Mouse (Mus musculus) MEL (cell line): Measurements from ENCODE around the gene Atp5e. TPM values are rescaled to one million over a fixed set of nuclear protein-coding genes. Genes with fewer than 3 reads are reported as not detected.
A peak's percentile ranks its signal among the peaks of the same experiment; 100 is the strongest.

Source experiments
- DNase-seq: peaks from one replicate; pipeline ENCODE4 v3.0.0; 2011; ENCODE audit warnings: low read depth, low spot score
- H3K27ac ChIP-seq: 2 replicates; pipeline ENCODE4 v1.5.1; 2012; ENCODE audit warnings: low read depth, mild to moderate bottlenecking, control low read depth, low read length, moderate library complexity; ENCODE audit not compliant: control insufficient read depth
- H3K27me3 ChIP-seq, 2 experiments: fragments of 150-350 bp in 1 of 2; sonication (generic) in 1 of 2; 2 replicates each; pipeline ENCODE4 v1.6.1; 2012; ENCODE audit warnings: low read length in 2 of 2, mild to moderate bottlenecking in 2 of 2, improper control_type of control experiment in 1 of 2, moderate library complexity in 1 of 2; ENCODE audit not compliant: insufficient read depth in 2 of 2, control insufficient read depth in 1 of 2
- H3K36me3 ChIP-seq, 2 experiments: 2 replicates each; pipeline ENCODE4 v1.6.1; 2012 to 2014; ENCODE audit warnings: low read length in 2 of 2, improper control_type of control experiment in 1 of 2, inconsistent platforms in 1 of 2, mild to moderate bottlenecking in 1 of 2; ENCODE audit not compliant: insufficient read depth in 2 of 2, control insufficient read depth in 1 of 2
- H3K4me1 ChIP-seq, 2 experiments: fragments of 150-350 bp in 1 of 2; sonication (generic) in 1 of 2; 2 replicates each; pipeline ENCODE4 v1.6.1; 2012; ENCODE audit warnings: low read length in 2 of 2, improper control_type of control experiment in 1 of 2, mild to moderate bottlenecking in 1 of 2; ENCODE audit not compliant: insufficient read depth in 2 of 2, control insufficient read depth in 1 of 2
- H3K4me3 ChIP-seq, 2 experiments: fragments of 150-350 bp in 1 of 2; sonication (generic) in 1 of 2; 2 replicates each; pipeline ENCODE4 v1.5.1; 2012; ENCODE audit warnings: low read depth in 2 of 2, low read length in 2 of 2, mild to moderate bottlenecking in 2 of 2, moderate library complexity in 2 of 2, control low read depth in 1 of 2, improper control_type of control experiment in 1 of 2; ENCODE audit not compliant: control insufficient read depth in 1 of 2, insufficient read depth in 1 of 2
- H3K79me2 ChIP-seq: 2 replicates; pipeline ENCODE4 v1.6.1; 2012; ENCODE audit warnings: mild to moderate bottlenecking, low read length, moderate library complexity; ENCODE audit not compliant: control insufficient read depth, poor library complexity, insufficient read depth
- H3K9ac ChIP-seq: 2 replicates; pipeline ENCODE4 v1.6.1; 2012; ENCODE audit warnings: low read depth, mild to moderate bottlenecking, control low read depth, low read length, moderate library complexity; ENCODE audit not compliant: control insufficient read depth, poor library complexity, severe bottlenecking
- H3K9me3 ChIP-seq: fragments of 150-350 bp; sonication (generic); replicated peaks from 2 replicates; pipeline ENCODE4 v1.6.1; 2012; ENCODE audit warnings: mild to moderate bottlenecking, low read length, improper control_type of control experiment, moderate library complexity; ENCODE audit not compliant: insufficient read depth
- BHLHE40 ChIP-seq: IDR thresholded peaks from 2 replicates; pipeline ENCODE4 v1.6.1; 2012; ENCODE audit warnings: low read depth, mild to moderate bottlenecking, inconsistent platforms, low read length, improper control_type of control experiment, borderline replicate concordance
- CHD1 ChIP-seq: IDR thresholded peaks from 2 replicates; pipeline ENCODE4 v1.6.1; 2012; ENCODE audit warnings: low read depth, mild to moderate bottlenecking, inconsistent platforms, low read length, improper control_type of control experiment
- CHD2 ChIP-seq: IDR thresholded peaks from 2 replicates; pipeline ENCODE4 v1.6.1; 2011; ENCODE audit warnings: low read length, improper control_type of control experiment
- E2F4 ChIP-seq: IDR thresholded peaks from 2 replicates; pipeline ENCODE4 v1.6.1; 2011; ENCODE audit warnings: low read depth, low read length, improper control_type of control experiment, borderline replicate concordance
- ELF1 ChIP-seq: IDR thresholded peaks from 2 replicates; pipeline ENCODE4 v1.6.1; 2014; ENCODE audit warnings: low read depth, mild to moderate bottlenecking, inconsistent platforms, low read length, improper control_type of control experiment, moderate library complexity
- EP300 ChIP-seq, 2 experiments: IDR thresholded peaks; 2 replicates each; pipeline ENCODE4 v1.6.1; 2011; ENCODE audit warnings: improper control_type of control experiment in 2 of 2, low read length in 2 of 2, low read depth in 1 of 2, mild to moderate bottlenecking in 1 of 2
- ETS1 ChIP-seq: IDR thresholded peaks from 2 replicates; pipeline ENCODE4 v1.6.1; 2012; ENCODE audit warnings: low read depth, mild to moderate bottlenecking, inconsistent platforms, low read length, improper control_type of control experiment, moderate library complexity
- GABPA ChIP-seq: IDR thresholded peaks from 2 replicates; pipeline ENCODE4 v1.6.1; 2012; ENCODE audit warnings: low read depth, mild to moderate bottlenecking, inconsistent platforms, low read length, improper control_type of control experiment, moderate library complexity
- GATA1 ChIP-seq: IDR thresholded peaks from 2 replicates; pipeline ENCODE4 v1.6.1; 2011; ENCODE audit warnings: low read depth, low read length, improper control_type of control experiment
- HCFC1 ChIP-seq: IDR thresholded peaks from 2 replicates; pipeline ENCODE4 v1.6.1; 2012; ENCODE audit warnings: low read depth, mild to moderate bottlenecking, inconsistent platforms, low read length, improper control_type of control experiment, moderate library complexity
- JUND ChIP-seq: IDR thresholded peaks from 2 replicates; pipeline ENCODE4 v1.6.1; 2011; ENCODE audit warnings: low read depth, mild to moderate bottlenecking, improper control_type of control experiment, low read length
- KAT2A ChIP-seq: conservative IDR thresholded peaks from 2 replicates; pipeline ENCODE4 v1.6.1; 2012; ENCODE audit warnings: low read depth, low read length, improper control_type of control experiment, inconsistent platforms
- MAFK ChIP-seq: IDR thresholded peaks from 2 replicates; pipeline ENCODE4 v1.6.1; 2011; ENCODE audit warnings: low read depth, mild to moderate bottlenecking, low read length, improper control_type of control experiment, borderline replicate concordance
- MAX ChIP-seq: IDR thresholded peaks from 2 replicates; pipeline ENCODE4 v1.6.1; 2011; ENCODE audit warnings: low read length, improper control_type of control experiment
- MAZ ChIP-seq: IDR thresholded peaks from 2 replicates; pipeline ENCODE4 v1.6.1; 2012; ENCODE audit warnings: low read depth, mild to moderate bottlenecking, inconsistent platforms, low read length, improper control_type of control experiment
- MEF2A ChIP-seq: IDR thresholded peaks from 2 replicates; pipeline ENCODE4 v1.6.1; 2014; ENCODE audit warnings: low read depth, mild to moderate bottlenecking, inconsistent platforms, low read length, improper control_type of control experiment; ENCODE audit not compliant: poor library complexity, insufficient replicate concordance, severe bottlenecking; ENCODE audit errors: extremely low read depth
- MXI1 ChIP-seq: IDR thresholded peaks from 2 replicates; pipeline ENCODE4 v1.6.1; 2011; ENCODE audit warnings: mild to moderate bottlenecking, low read depth, low read length, improper control_type of control experiment
- NELFE ChIP-seq: IDR thresholded peaks from 2 replicates; pipeline ENCODE4 v1.6.1; 2011; ENCODE audit warnings: low read depth, low read length, improper control_type of control experiment
- NRF1 ChIP-seq: IDR thresholded peaks from 2 replicates; pipeline ENCODE4 v1.6.1; 2014; ENCODE audit warnings: low read depth, mild to moderate bottlenecking, inconsistent platforms, low read length, improper control_type of control experiment, moderate library complexity; ENCODE audit not compliant: poor library complexity, insufficient read depth, severe bottlenecking
- POLR2A ChIP-seq, 2 experiments: IDR thresholded peaks; 2 replicates each; pipeline ENCODE4 v1.6.1; 2011 to 2012; ENCODE audit warnings: low read length in 2 of 2, mild to moderate bottlenecking in 2 of 2, control low read depth in 1 of 2, improper control_type of control experiment in 1 of 2, low read depth in 1 of 2, moderate library complexity in 1 of 2; ENCODE audit not compliant: control insufficient read depth in 1 of 2, insufficient read depth in 1 of 2, poor library complexity in 1 of 2
- POLR2AphosphoS2 ChIP-seq: IDR thresholded peaks from 2 replicates; pipeline ENCODE4 v1.6.1; 2011; ENCODE audit warnings: low read length, improper control_type of control experiment
- POLR2AphosphoS5 ChIP-seq: IDR thresholded peaks from 2 replicates; pipeline ENCODE4 v1.6.1; 2012; ENCODE audit warnings: low read depth, borderline replicate concordance, mild to moderate bottlenecking, inconsistent platforms, low read length, moderate library complexity, mixed read lengths
- SIN3A ChIP-seq: IDR thresholded peaks from 2 replicates; pipeline ENCODE4 v1.6.1; 2012; ENCODE audit warnings: low read length, improper control_type of control experiment, inconsistent platforms
- SMC3 ChIP-seq: IDR thresholded peaks from 2 replicates; pipeline ENCODE4 v1.6.1; 2011; ENCODE audit warnings: low read depth, low read length, improper control_type of control experiment
- TAL1 ChIP-seq: IDR thresholded peaks from 2 replicates; pipeline ENCODE4 v1.6.1; 2012; ENCODE audit warnings: mild to moderate bottlenecking, inconsistent platforms, low read length, moderate library complexity, mixed read lengths
- TBP ChIP-seq: IDR thresholded peaks from 2 replicates; pipeline ENCODE4 v1.8.0; 2011; ENCODE audit warnings: low read depth, low read length, improper control_type of control experiment
- TCF12 ChIP-seq: IDR thresholded peaks from 2 replicates; pipeline ENCODE4 v1.6.1; 2014; ENCODE audit warnings: low read depth, mild to moderate bottlenecking, inconsistent platforms, low read length, improper control_type of control experiment, moderate library complexity
- USF1 ChIP-seq: IDR thresholded peaks from 2 replicates; pipeline ENCODE4 v1.6.1; 2014; ENCODE audit warnings: low read depth, mild to moderate bottlenecking, inconsistent platforms, low read length, improper control_type of control experiment, moderate library complexity
- USF2 ChIP-seq, 2 experiments: IDR thresholded peaks; 2 replicates each; pipeline ENCODE4 v1.6.1; 2011 to 2012; ENCODE audit warnings: improper control_type of control experiment in 2 of 2, low read length in 2 of 2, borderline replicate concordance in 1 of 2, inconsistent platforms in 1 of 2, low read depth in 1 of 2, mild to moderate bottlenecking in 1 of 2; ENCODE audit not compliant: insufficient read depth in 1 of 2
- ZC3H11A ChIP-seq: IDR thresholded peaks from 2 replicates; pipeline ENCODE4 v1.6.1; 2012; ENCODE audit warnings: low read depth, mild to moderate bottlenecking, inconsistent platforms, low read length, improper control_type of control experiment
- ZKSCAN1 ChIP-seq: IDR thresholded peaks from 2 replicates; pipeline ENCODE4 v1.6.1; 2012; ENCODE audit warnings: low read depth, mild to moderate bottlenecking, inconsistent platforms, low read length, improper control_type of control experiment, moderate library complexity
- ZMIZ1 ChIP-seq: IDR thresholded peaks from 2 replicates; pipeline ENCODE4 v1.6.1; 2012; ENCODE audit warnings: low read depth, mild to moderate bottlenecking, inconsistent platforms, low read length, improper control_type of control experiment, moderate library complexity
- ZNF384 ChIP-seq: IDR thresholded peaks from 2 replicates; pipeline ENCODE4 v1.6.1; 2012; ENCODE audit warnings: low read depth, mild to moderate bottlenecking, inconsistent platforms, low read length, improper control_type of control experiment
- polyA plus RNA-seq, 2 experiments: library from polyadenylated mRNA; stranded (reverse) in 1 of 2; unstranded in 1 of 2; fragments of >175 nt in 1 of 2; fragments of >200 nt in 1 of 2; gene quantifications; 2 replicates each; pipeline versions ENCODE4 v1.2.1 to v1.2.4; 2012; ENCODE audit warnings: low replicate concordance in 2 of 2, low read depth in 1 of 2; ENCODE audit not compliant: insufficient read length in 2 of 2, insufficient read depth in 1 of 2, missing spikeins in 1 of 2
- total RNA-seq: library from RNA; depleted of rRNA; stranded (reverse); fragments of 300-350 nt; gene quantifications from 2 replicates; pipeline ENCODE4 v1.2.3, GENCODE M21; 2012

The Atp5e gene
- total and polyA plus RNA-seq, 3 experiments = 225 to 561 TPM; not detected in 1

GRCm38 (mm10) chr2:174472818-174473549 is 9.1 kb upstream of the Atp5e start, which contains the start of gene Prelid3b:
Gene Prelid3b, minus strand, starts transcription at chr2:174473081.
- Histone ChIP-seq H3K79me2 (peaks cover 38% of the 10 kb centered on the region), H3K36me3 (peaks cover 0 to 36% of the 10 kb centered on the region in 2 experiments; a peak in 2 of 4 replicates), H3K9me3 (no peaks in the 10 kb centered on the region), H3K27ac (peak within 1 kb of the TSS; percentile 85), H3K4me3 (peak within 1 kb of the TSS; percentile 66 to 87), H3K9ac (peak within 1 kb of the TSS; percentile 97), H3K4me1 (peaks cover 12 to 34% of the 10 kb centered on the region in 2 experiments), H3K27me3 (no peaks in the 10 kb centered on the region)
- TF ChIP-seq ZC3H11A (no peak), TCF12 (peak; percentile 42), NRF1 (peak; percentile 100), USF1 (no peak), ETS1 (no peak), MAFK (no peak), POLR2AphosphoS5 (no peak), ZKSCAN1 (no peak), GATA1 (no peak), POLR2A (IDR thresholded peaks at IDR 0.05; ENCODE audit: control insufficient read depth in 1 of 2, insufficient read depth in 1 of 2, low read depth in 1 of 2, low read length in 2 of 2, poor library complexity in 1 of 2) (peak in 1 of 2 experiments; percentile 85; a peak in 2 of 4 replicates), ZNF384 (no peak), E2F4 (peak; percentile 98), JUND (no peak), MXI1 (no peak), SIN3A (peak; percentile 35), TBP (peak; percentile 61; the same call in 1 of the 2 replicates), HCFC1 (peak; percentile 71), EP300 (IDR thresholded peaks at IDR 0.05; ENCODE audit: low read depth in 1 of 2, low read length in 2 of 2) (no peak), MEF2A (no peak), POLR2AphosphoS2 (peak; percentile 47; the same call in 1 of the 2 replicates), BHLHE40 (no peak), ZMIZ1 (peak; percentile 62; the same call in 1 of the 2 replicates), CHD2 (no peak), MAZ (no peak), CHD1 (no peak), NELFE (peak; percentile 75), MAX (0 out of 2 replicates have a peak, but pooled peaks have one; percentile 52), USF2 (IDR thresholded peaks at IDR 0.05; ENCODE audit: borderline replicate concordance in 1 of 2, insufficient read depth in 1 of 2, low read depth in 1 of 2, low read length in 2 of 2) (no peak), SMC3 (no peak), TAL1 (no peak), KAT2A (peak; percentile 41; the same call in 1 of the 2 replicates), GABPA (no peak), ELF1 (peak; percentile 95)
- peak; percentile 100 for DNase-seq
